Mouse (Mus musculus): ENCODE data around the gene Oscar. TPM values are rescaled to one million over a fixed set of nuclear protein-coding genes. Genes with fewer than 3 reads are reported as not detected.

Oscar gene
- polyA plus RNA-seq, 1 experiment from 2014 or later, result 0.73 TPM

Small RNA genes within 50 kb of the gene (microRNA-seq; reads per million reads assigned to microRNA genes)
- gene Gm25100 (not detected), gene Mir3572 (2.1 reads per million, percentile 2 among the genes with 10 or more reads in this experiment)

Other genes starting within 250 kb of the Oscar start
- gene Cacng8, start 225.5 kb downstream of the Oscar start, polyA plus RNA-seq (2015; fragmentation: Nextera tagmentation; extraction: Ambion mirVana), result 8.6 and 13.7 TPM in 2 replicates
- gene Cacng6, start 192.0 kb downstream of the Oscar start, polyA plus RNA-seq (2015; fragmentation: Nextera tagmentation; extraction: Ambion mirVana), result 0.62 TPM in 1 of 2 replicates, not detected in the other
- not detected in 2 replicates for gene Tarm1, start 113.5 kb downstream of the Oscar start, polyA plus RNA-seq (2015; fragmentation: Nextera tagmentation; extraction: Ambion mirVana)
- gene Ndufa3, start 1.2 kb upstream of the Oscar start, polyA plus RNA-seq (2015; fragmentation: Nextera tagmentation; extraction: Ambion mirVana), result 461 and 526 TPM in 2 replicates
- 36.3 and 39.6 TPM in 2 replicates for gene Tfpt, start 13.8 kb upstream of the Oscar start, polyA plus RNA-seq (2015; fragmentation: Nextera tagmentation; extraction: Ambion mirVana)
- 84.2 and 88.8 TPM in 2 replicates for gene Prpf31, start 13.8 kb upstream of the Oscar start, polyA plus RNA-seq (2015; fragmentation: Nextera tagmentation; extraction: Ambion mirVana)
- gene Cnot3, start 29.1 kb upstream of the Oscar start, polyA plus RNA-seq (2015; fragmentation: Nextera tagmentation; extraction: Ambion mirVana), result 30.0 and 43.1 TPM in 2 replicates
- 13.2 and 13.4 TPM in 2 replicates for gene Leng1, start 49.7 kb upstream of the Oscar start, polyA plus RNA-seq (2015; fragmentation: Nextera tagmentation; extraction: Ambion mirVana)
- 3.8 and 4.6 TPM in 2 replicates for gene Tmc4, start 61.4 kb upstream of the Oscar start, polyA plus RNA-seq (2015; fragmentation: Nextera tagmentation; extraction: Ambion mirVana)
- gene Tsen34, start 76.7 kb upstream of the Oscar start, polyA plus RNA-seq (2015; fragmentation: Nextera tagmentation; extraction: Ambion mirVana), result 282 and 308 TPM in 2 replicates
- 124 and 127 TPM in 2 replicates for gene Mboat7, start 77.4 kb upstream of the Oscar start, polyA plus RNA-seq (2015; fragmentation: Nextera tagmentation; extraction: Ambion mirVana)
- gene Rps9, start 87.8 kb upstream of the Oscar start, polyA plus RNA-seq (2015; fragmentation: Nextera tagmentation; extraction: Ambion mirVana), result 675 and 689 TPM in 2 replicates
- gene Pirb, start 104.2 kb upstream of the Oscar start, polyA plus RNA-seq (2015; fragmentation: Nextera tagmentation; extraction: Ambion mirVana), result 0.21 and 0.50 TPM in 2 replicates
- gene Gm15448, start 209.5 kb upstream of the Oscar start, polyA plus RNA-seq (2015; fragmentation: Nextera tagmentation; extraction: Ambion mirVana), result 0.09 TPM in 1 of 2 replicates, not detected in the other
- not detected in 2 replicates for gene Pira2, start 228.9 kb upstream of the Oscar start, polyA plus RNA-seq (2015; fragmentation: Nextera tagmentation; extraction: Ambion mirVana)

Data from hindbrain, embryonic 16.5 days (tissue).